Mouse (Mus musculus) hindbrain, embryonic 15.5 days (tissue): ENCODE results near the gene Haus5. TPM values are rescaled to one million over a fixed set of nuclear protein-coding genes. Genes with fewer than 3 reads are reported as not detected.

Experiments used
- ATAC-seq: fragments of 200-750 bp; cut with Nextera tagmentation; 2 replicates; pipeline ENCODE4 v1.8.0; 2017; ENCODE audit warnings: low read depth, moderate number of reproducible peaks, moderate TSS enrichment; ENCODE audit not compliant: low FRiP score
- H3K27ac ChIP-seq: fragments of 300-500 bp; sonication (generic); replicated peaks from 2 replicates; pipeline ENCODE4 v1.5.1; 2015; ENCODE audit warnings: mild to moderate bottlenecking, inconsistent platforms
- H3K27me3 ChIP-seq: fragments of 300-500 bp; sonication (generic); 2 replicates; pipeline ENCODE4 v1.6.1; 2015; ENCODE audit warnings: control low read depth, inconsistent platforms
- H3K36me3 ChIP-seq: fragments of 300-500 bp; sonication (generic); 2 replicates; pipeline ENCODE4 v1.6.1; 2015; ENCODE audit warnings: control low read depth, inconsistent platforms
- H3K4me1 ChIP-seq: fragments of 300-500 bp; sonication (generic); replicated peaks from 2 replicates; pipeline ENCODE4 v1.6.1; 2015; ENCODE audit warnings: control low read depth, inconsistent platforms
- H3K4me2 ChIP-seq: fragments of 300-500 bp; sonication (generic); 2 replicates; pipeline ENCODE4 v1.6.1; 2015; ENCODE audit warnings: moderate library complexity, mild to moderate bottlenecking, inconsistent platforms
- H3K4me3 ChIP-seq: fragments of 300-500 bp; sonication (generic); 2 replicates; pipeline ENCODE4 v1.5.1; 2015; ENCODE audit warnings: mild to moderate bottlenecking, inconsistent platforms
- H3K9ac ChIP-seq: fragments of 300-500 bp; sonication (generic); 2 replicates; pipeline ENCODE4 v1.6.1; 2015; ENCODE audit warnings: inconsistent platforms
- H3K9me3 ChIP-seq: fragments of 300-500 bp; sonication (generic); 2 replicates; pipeline ENCODE4 v1.6.1; 2016; ENCODE audit warnings: control low read depth, inconsistent platforms
- WGBS: fragments of 180-500 bp; shearing (Covaris S2); methylation state at CpG from one replicate; pipeline ENCODE4 v1.1.7; 2015; 5-methylcytosine and 5-hydroxymethylcytosine counted together
- polyA plus RNA-seq: library from polyadenylated mRNA; unstranded; fragments of >200 nt; fragmentation: Nextera tagmentation; extraction: Ambion mirVana; gene quantifications from 2 replicates; pipeline ENCODE4 v1.2.1, GENCODE M21; 2015

Gene Haus5
- polyA plus RNA-seq, 1 experiment from 2014 or later, result 29.9 TPM

DNA sequence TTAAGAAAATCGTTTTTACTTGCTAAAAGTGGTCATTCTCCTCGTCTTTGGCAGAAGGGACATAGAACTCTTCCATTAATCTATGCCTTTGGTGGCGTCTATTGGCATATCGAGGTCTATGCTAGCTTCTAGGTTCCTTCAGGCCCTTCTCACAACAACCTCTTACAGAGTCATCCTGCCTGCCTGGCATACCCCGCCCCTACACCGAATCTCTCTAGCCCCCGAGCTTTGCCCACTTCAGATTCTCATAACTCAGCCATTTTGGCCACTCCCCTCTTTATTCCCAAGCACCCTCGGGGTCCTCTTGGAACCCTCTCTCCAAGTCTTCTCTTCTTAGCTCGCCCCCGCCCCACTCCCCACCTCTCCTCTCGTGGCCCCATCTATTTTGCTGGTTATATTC is 527 bp upstream of the Haus5 start:
- no peaks in the 10 kb centered on the region for H3K9me3 ChIP-seq
- peak; percentile 79 for ATAC-seq
- WGBS, result 6% methylated on average over 11 of the region's 11 CpGs
- peak overlapping the region; percentile 86 for H3K27ac ChIP-seq
- H3K4me1 ChIP-seq, result peaks cover 13% of the 10 kb centered on the region
- 0 out of 2 replicates have a peak, but pooled peaks cover 5% of the 10 kb centered on the region for H3K27me3 ChIP-seq
- H3K9ac ChIP-seq, result peak overlapping the region; percentile 58
- H3K4me3 ChIP-seq, result peak overlapping the region; percentile 69
- H3K36me3 ChIP-seq, result 0 out of 2 replicates have a peak, but pooled peaks cover 2% of the 10 kb centered on the region
- H3K4me2 ChIP-seq, result peak overlapping the region; percentile 91

- Histone ChIP-seq H3K9ac (peak within 1 kb of the TSS; percentile 92), H3K36me3 (peaks cover 37% of the 10 kb centered on the region), H3K4me1 (peaks cover 14% of the 10 kb centered on the region), H3K27ac (peak within 1 kb of the TSS; percentile 82), H3K9me3 (no peaks in the 10 kb centered on the region), H3K27me3 (no peaks in the 10 kb centered on the region), H3K4me2 (peak within 1 kb of the TSS; percentile 98), H3K4me3 (peak within 1 kb of the TSS; percentile 96)
- peak; percentile 100 for ATAC-seq
- WGBS, result 2% methylated on average over 59 of the region's 59 CpGs
Measured at GRCm38 (mm10) chr7:30649591-30650540, 14.9 kb downstream of the Haus5 start, which contains the start of gene Rbm42. TSS of gene Rbm42 (minus strand) at chr7:30650317.

DNA sequence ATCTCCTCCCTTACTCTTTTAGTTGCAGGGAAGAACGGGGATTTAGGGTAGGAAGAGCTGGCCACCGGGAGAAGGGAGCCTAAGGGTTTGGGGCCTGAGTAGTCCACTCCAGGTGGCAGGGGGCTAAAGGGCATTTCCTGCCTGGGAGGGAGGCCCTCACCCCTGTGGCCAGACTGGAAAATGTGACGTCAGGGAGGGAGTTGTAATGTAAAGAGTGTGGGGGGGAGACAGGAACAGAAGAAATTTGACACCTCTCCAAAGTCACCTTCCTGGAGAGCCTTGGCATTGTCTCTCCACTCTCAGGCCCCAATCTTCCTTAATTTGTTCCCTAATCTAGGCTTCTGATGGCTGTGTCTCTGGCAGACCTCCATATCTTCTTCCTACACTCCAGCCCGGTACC is 25.7 kb downstream of the Haus5 start:
- Histone ChIP-seq H3K9ac (no peak overlapping the region), H3K4me3 (no peak overlapping the region), H3K4me1 (peaks cover 5% of the 10 kb centered on the region), H3K9me3 (no peaks in the 10 kb centered on the region), H3K27me3 (peaks cover 33% of the 10 kb centered on the region), H3K36me3 (peaks cover 43% of the 10 kb centered on the region), H3K27ac (no peak overlapping the region), H3K4me2 (no peak overlapping the region)
- 21% methylated on average over 4 of the region's 4 CpGs for WGBS
- ATAC-seq, result no peak

DNA sequence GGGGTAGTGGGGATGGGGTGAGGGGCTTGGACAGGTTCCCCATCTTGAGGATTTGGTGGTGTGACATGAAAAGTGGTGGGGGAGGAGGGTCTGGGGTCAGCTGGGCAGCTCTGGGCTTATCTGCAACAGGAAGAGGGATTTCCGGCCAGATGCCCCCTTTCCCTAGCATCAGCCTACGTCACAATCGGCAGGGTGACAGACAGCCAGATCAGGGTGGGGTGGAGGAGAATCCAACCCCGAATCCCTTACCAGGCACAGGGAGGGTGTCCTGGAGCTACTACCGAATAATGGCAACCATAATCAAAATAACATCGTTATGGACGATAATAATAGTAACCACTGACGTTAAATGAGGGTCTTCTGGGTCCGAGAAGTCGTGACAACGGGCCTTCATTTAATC is 28.4 kb downstream of the Haus5 start:
- H3K27me3 ChIP-seq, result peaks cover 55% of the 10 kb centered on the region
- H3K27ac ChIP-seq, result no peak overlapping the region
- no peak overlapping the region for H3K9ac ChIP-seq
- peaks cover 16% of the 10 kb centered on the region for H3K36me3 ChIP-seq
- ATAC-seq, result no peak
- H3K4me1 ChIP-seq, result peaks cover 5% of the 10 kb centered on the region
- H3K9me3 ChIP-seq, result no peaks in the 10 kb centered on the region
- H3K4me3 ChIP-seq, result no peak overlapping the region
- no peak overlapping the region for H3K4me2 ChIP-seq
- WGBS, result 31% methylated on average over 11 of the region's 11 CpGs

GRCm38 (mm10) chr7:30635752-30636151 is 29.0 kb downstream of the Haus5 start, which contains the start of gene Etv2:
TSS of gene Etv2 (minus strand) at chr7:30635852.
- peaks cover 60% of the 10 kb centered on the region for H3K27me3 ChIP-seq
- peaks cover 5% of the 10 kb centered on the region for H3K4me1 ChIP-seq
- no peak for ATAC-seq
- peak within 1 kb of the TSS; percentile 34 for H3K4me2 ChIP-seq
- H3K9ac ChIP-seq, result no peak within 1 kb of the TSS
- peak within 1 kb of the TSS; percentile 6 for H3K4me3 ChIP-seq
- no peak within 1 kb of the TSS for H3K27ac ChIP-seq
- 2% methylated on average over 5 of the region's 5 CpGs for whole genome bisulfite sequencing
- H3K36me3 ChIP-seq, result peaks cover 9% of the 10 kb centered on the region
- H3K9me3 ChIP-seq, result no peaks in the 10 kb centered on the region

- Histone ChIP-seq H3K9me3 (no peaks in the 10 kb centered on the region), H3K4me2 (peak overlapping the region; percentile 34), H3K4me3 (peak overlapping the region; percentile 6), H3K27ac (no peak overlapping the region), H3K9ac (no peak overlapping the region), H3K36me3 (no peaks in the 10 kb centered on the region), H3K4me1 (peaks cover 5% of the 10 kb centered on the region), H3K27me3 (peaks cover 70% of the 10 kb centered on the region)
- 0% methylated on average over 20 of the region's 20 CpGs for WGBS
- peak; percentile 27; the same call in 1 of the 2 replicates for ATAC-seq
Measured at GRCm38 (mm10) chr7:30634621-30635020, 30.2 kb downstream of the Haus5 start.

DNA sequence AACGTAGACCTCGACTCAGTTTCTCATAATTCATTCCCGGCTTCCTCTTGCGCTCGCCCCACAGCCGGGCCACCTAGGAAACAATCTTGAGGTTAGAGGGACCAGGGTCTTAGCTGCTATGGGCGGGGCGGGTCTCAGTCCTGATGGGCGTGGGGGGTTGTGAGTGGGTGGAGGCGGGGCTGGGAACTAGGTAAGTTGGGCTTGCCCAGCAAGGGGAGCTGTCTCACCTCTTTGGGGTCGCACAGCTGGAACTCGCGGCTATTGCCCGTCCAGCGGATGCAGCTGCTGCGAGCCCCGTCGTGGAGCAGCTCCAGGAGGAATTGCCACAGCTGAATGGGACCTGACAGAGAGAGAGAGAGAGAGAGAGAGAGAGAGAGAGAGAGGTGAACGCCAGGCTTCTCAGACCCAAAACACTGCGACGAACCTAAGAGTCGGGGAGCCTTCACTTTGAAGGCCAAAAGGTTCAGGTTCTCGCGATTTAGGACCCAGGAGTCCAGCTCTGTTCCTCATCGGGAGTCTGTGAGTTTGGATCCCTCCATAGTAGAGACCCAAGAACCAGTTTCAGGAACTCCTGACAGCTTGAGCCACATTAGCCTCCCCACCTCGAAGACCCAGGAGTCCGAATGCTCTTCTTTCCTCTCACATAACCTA is 30.9 kb downstream of the Haus5 start:
- no peak overlapping the region for H3K4me3 ChIP-seq
- no peak overlapping the region for H3K27ac ChIP-seq
- peaks cover 5% of the 10 kb centered on the region for H3K4me1 ChIP-seq
- 5% methylated on average over 27 of the region's 27 CpGs for WGBS
- no peaks in the 10 kb centered on the region for H3K9me3 ChIP-seq
- H3K4me2 ChIP-seq, result no peak overlapping the region
- no peak overlapping the region for H3K9ac ChIP-seq
- no peak for ATAC-seq
- H3K36me3 ChIP-seq, result no peaks in the 10 kb centered on the region
- peaks cover 77% of the 10 kb centered on the region for H3K27me3 ChIP-seq

DNA sequence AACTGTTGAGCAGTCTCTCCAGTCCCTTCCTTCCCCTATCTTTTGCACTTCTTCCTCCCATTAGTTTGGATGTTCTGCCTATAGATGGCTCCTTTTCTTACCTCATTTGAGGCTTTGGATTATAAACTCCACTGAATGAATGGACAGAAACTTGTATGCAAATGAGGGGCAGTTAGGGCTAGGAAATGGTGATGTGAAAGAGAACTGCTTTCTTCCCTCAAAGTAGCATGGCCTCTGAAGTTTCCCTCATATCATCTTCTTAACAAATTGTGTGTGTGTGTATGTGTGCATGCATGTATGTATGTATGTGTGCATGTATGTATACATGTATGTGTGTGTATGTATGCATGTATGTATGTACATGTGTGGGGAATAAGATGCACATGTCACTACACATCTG is 35.8 kb downstream of the Haus5 start:
- ATAC-seq, result no peak
- H3K27ac ChIP-seq, result no peak overlapping the region
- no peaks in the 10 kb centered on the region for H3K9me3 ChIP-seq
- peaks cover 43% of the 10 kb centered on the region for H3K27me3 ChIP-seq
- H3K9ac ChIP-seq, result no peak overlapping the region
- H3K4me1 ChIP-seq, result peaks cover 12% of the 10 kb centered on the region
- H3K4me2 ChIP-seq, result no peak overlapping the region
- H3K36me3 ChIP-seq, result 0 out of 2 replicates have a peak, but pooled peaks cover 5% of the 10 kb centered on the region
- no peak overlapping the region for H3K4me3 ChIP-seq

- Histone ChIP-seq H3K4me2 (peak overlapping the region; percentile 68; the same call in 1 of the 2 replicates), H3K27ac (no peak overlapping the region), H3K36me3 (peaks cover 22% of the 10 kb centered on the region)
Measured at GRCm38 (mm10) chr7:30626647-30627046, 38.1 kb downstream of the Haus5 start.

GRCm38 (mm10) chr7:30625530-30626384 is 39.0 kb downstream of the Haus5 start, which contains the start of gene Cox6b1:
TSS of gene Cox6b1 (minus strand) at chr7:30626151.
- H3K4me1 ChIP-seq, result peaks cover 12% of the 10 kb centered on the region
- H3K4me3 ChIP-seq, result peak within 1 kb of the TSS; percentile 80
- H3K9me3 ChIP-seq, result no peaks in the 10 kb centered on the region
- peak; percentile 88 for ATAC-seq
- 2% methylated on average over 44 of the region's 44 CpGs for WGBS
- H3K4me2 ChIP-seq, result peak within 1 kb of the TSS; percentile 68
- peak within 1 kb of the TSS; percentile 70 for H3K9ac ChIP-seq
- peaks cover 22% of the 10 kb centered on the region for H3K36me3 ChIP-seq
- H3K27ac ChIP-seq, result peak within 1 kb of the TSS; percentile 74
- peaks cover 17% of the 10 kb centered on the region; the same call in 1 of the 2 replicates for H3K27me3 ChIP-seq

More at GRCm38 (mm10) chr7:30626647-30627046, 38.1 kb downstream of the Haus5 start:
- Histone ChIP-seq H3K27me3 (peaks cover 23% of the 10 kb centered on the region), H3K9ac (no peak overlapping the region), H3K4me3 (no peak overlapping the region), H3K4me1 (peaks cover 12% of the 10 kb centered on the region), H3K9me3 (no peaks in the 10 kb centered on the region)
- no peak; the same call in 1 of the 2 replicates for ATAC-seq
- 85% methylated on average over 5 of the region's 5 CpGs for WGBS

- H3K4me3 ChIP-seq, result no peak overlapping the region
- H3K36me3 ChIP-seq, result peaks cover 68% of the 10 kb centered on the region
- H3K4me1 ChIP-seq, result 0 out of 2 replicates have a peak, but pooled peaks cover under 1% of the 10 kb centered on the region
- no peak for ATAC-seq
- H3K4me2 ChIP-seq, result no peak overlapping the region
- H3K27ac ChIP-seq, result no peak overlapping the region
- H3K27me3 ChIP-seq, result no peaks in the 10 kb centered on the region
- no peaks in the 10 kb centered on the region for H3K9me3 ChIP-seq
- WGBS, result 85% methylated on average over 3 of the region's 3 CpGs
- H3K9ac ChIP-seq, result no peak overlapping the region
Measured at GRCm38 (mm10) chr7:30619202-30619601, 45.6 kb downstream of the Haus5 start.
